Mouse (Mus musculus) T-helper 1 cell (primary cell): ENCODE results near the gene Furin.

ENCODE experiments used
- in situ Hi-C: fragments of 300-600 bp; cut with MboI, MseI; formaldehyde crosslinking; loops from one replicate; pipeline ENCODE4 v1.15.1; 2025; ENCODE audit warnings: high pct_unique_total_duplicates

The Furin gene

DNA sequence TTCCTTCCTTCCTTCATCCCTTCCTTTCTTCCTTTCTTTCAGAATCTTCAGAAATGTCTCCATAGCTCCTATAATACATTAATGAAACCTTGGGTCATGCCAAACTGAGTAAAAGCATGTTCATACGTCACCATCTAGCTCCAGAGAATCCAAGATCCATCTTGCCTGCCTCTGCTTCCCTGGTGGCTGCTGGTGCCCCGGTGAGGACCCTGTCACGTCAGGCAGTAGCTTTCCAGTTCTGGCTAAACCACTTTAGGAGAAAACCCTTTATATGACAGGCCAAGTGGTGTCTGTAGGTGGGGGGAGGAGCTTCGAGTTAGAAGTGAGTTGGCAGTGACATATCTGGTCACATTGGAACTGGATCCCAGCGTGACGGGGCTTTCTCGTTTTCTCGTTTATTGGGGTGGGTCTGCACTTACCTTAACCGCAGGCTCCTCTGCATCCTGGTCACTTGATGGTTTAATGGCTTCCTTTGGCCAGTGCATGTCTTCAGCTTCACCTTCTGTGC is at the start of gene Furin:
Gene Furin (minus strand): TSS at position 249 of the 508 bp plus-strand sequence.
- in situ Hi-C loops, result no loop called here

DNA sequence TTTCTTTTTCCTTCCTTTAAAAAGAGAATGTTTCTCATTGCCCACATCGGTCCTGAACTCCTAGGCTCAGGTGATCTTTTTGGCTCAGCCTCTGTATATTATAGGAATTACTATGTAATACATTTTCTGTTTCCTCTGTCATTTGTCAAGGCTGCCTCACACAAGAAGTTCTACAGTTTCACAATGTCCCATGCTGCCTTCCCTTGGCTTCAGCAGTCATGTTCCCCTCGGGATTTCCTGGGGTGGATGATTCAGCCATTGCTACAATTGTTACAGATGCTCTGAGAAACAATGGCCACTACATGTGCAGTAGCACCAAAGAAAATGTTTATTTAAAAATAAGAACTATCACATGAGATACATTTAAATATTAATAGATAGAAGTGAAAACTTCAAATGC is 49.5 kb upstream of the Furin start:
- in situ Hi-C loops, result no loop called here

- in situ Hi-C loops, result no loop called here
Measured at GRCm38 (mm10) chr7:80453997-80454396, 48.8 kb upstream of the Furin start.

- in situ Hi-C loops, result no loop called here
Measured at GRCm38 (mm10) chr7:80453121-80453520, 47.9 kb upstream of the Furin start.

DNA sequence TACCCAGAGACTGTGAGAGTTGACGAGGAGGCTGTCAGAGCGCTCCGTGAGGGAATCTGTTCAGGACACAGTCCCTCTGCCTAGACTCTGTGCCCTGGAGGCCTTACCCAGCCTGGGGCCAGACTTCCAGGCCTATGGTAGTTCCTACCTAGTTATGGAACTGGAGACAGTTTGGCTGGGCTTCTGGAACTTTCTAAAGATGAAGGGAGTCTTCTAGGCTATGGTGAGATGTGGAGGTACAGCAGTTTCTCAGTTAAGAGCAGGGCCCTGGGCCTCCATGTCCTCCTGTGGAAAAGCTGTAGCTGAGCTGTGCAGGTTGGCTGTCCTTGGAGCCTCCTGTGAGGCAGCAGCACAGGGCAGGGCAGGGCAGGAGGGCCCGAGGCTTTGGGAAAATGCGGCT is 47.0 kb upstream of the Furin start:
- in situ Hi-C loops, result no loop called here

- in situ Hi-C loops, result no loop called here
Measured at GRCm38 (mm10) chr7:80451550-80452232, 46.5 kb upstream of the Furin start.

DNA sequence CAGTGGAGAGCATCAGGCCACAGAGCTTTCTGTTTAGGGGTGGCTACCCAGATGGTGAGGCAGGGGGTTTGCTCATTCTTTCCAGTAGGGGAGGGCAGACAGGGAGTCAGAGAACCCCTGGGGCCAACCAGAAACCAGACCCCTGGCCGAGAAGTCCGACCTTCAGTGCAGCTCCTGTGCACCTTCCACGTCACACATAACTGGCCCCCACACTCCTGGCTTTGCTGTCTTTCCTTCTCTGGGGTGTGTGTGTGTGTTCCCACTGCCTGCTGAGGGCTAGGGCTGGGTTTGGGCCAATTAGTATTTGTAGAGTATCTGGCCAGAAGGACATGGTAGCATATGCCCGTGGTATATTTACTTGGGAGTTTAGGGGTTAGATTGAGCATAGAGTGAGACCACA is 45.1 kb upstream of the Furin start:
- in situ Hi-C loops, result no loop called here

DNA sequence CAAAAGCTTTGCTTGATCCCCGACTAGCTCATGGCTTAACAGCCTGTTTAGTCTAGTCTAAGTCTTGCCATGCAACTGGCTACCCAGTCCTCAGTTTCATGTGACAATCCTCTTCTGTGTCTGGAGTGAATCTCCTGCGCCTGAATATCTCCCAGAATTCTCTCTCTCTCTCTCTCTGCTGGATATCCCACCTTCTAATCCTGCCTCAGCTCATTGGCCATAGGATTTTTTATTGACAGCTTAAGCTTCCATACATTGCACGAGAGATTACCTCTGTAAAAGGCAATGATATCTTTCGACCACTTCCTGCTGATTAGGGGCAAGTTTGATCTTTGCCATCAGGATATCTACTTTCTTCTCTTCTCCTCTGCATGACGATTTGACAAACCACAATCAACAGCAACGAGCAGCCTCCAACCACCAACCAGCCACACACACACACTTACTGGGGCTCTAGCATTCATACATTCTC is 44.4 kb upstream of the Furin start:
- in situ Hi-C loops, result no loop called here

- in situ Hi-C loops, result no loop called here
Measured at GRCm38 (mm10) chr7:80447336-80447735, 42.1 kb upstream of the Furin start.

DNA sequence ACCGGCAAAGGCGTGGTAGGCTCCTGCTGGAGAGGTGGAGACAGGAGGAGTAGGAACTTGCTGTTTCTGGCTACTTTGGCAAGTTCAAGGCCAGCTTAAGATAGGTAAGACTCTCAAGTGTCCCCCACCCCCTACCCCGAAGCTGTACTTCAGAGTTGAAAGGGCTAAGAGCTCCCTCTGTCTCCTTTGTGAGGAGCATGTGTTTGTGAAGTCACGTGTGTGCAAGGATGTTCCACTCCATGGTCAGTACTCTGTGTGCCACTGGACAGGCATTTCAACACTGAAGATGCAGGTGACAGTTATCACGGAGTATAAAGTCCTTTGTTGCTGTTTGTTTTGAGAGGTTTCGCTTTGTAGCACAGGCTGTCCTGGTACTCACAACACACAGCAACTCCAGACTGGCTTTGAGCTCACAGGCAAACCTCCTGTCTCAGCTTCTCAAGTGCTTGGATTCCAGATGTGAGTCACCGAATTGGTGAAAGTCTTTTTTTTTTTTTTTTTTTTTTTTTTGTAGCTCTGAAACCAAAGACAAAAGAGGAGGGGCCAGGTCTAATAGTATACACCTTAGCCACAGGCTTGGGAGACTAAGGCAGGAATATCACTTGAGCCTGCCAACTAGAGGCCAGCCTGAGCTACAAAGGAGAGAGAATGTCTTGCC is 41.1 kb upstream of the Furin start:
- in situ Hi-C loops, result no loop called here

DNA sequence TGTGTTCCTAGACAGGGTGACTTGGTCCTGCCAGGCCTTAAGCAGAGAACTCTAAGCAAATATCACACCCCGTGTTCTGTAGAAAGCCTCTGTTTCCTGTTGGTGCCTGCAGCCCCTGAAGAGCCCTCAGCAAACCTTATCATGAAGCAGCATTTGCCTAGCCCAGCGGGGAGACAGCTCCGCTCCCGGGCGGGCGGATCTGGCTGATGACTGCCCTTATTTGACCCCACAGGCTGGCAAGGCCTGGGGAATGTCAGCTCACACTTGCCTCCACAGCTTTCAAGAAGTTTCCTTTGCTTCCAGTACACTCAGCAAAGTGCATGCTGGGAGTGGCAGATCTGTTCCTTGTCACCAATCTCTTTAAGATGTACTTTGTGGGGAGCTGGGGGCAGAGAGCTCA is 40.3 kb upstream of the Furin start:
- in situ Hi-C loops, result no loop called here

GRCm38 (mm10) chr7:80444401-80445249 is 39.4 kb upstream of the Furin start:
- in situ Hi-C loops, result no loop called here

DNA sequence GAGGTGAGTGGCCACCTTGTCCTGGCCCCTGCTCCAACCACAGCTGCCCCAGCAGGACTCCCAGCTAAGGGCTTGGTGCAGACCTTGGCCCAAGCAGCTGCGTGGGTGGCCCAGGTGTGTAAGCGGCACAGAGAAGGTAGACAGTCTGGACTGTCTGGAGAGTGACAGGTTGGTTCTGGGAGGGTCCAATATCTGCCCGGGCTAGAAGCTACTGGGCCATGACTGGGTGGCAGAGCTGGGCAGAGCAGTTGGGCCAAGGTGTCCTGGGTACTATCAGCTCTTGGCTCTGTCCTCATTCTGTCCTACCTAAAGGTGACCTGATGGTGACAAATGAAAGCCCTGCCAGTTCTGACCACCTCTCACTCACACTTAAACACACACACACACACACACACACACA is 37.9 kb upstream of the Furin start:
- in situ Hi-C loops, result no loop called here

- in situ Hi-C loops, result no loop called here
Measured at GRCm38 (mm10) chr7:80441986-80442904, 37.0 kb upstream of the Furin start.

- in situ Hi-C loops, result no loop called here
Measured at GRCm38 (mm10) chr7:80440685-80441084, 35.4 kb upstream of the Furin start.

GRCm38 (mm10) chr7:80439789-80440488 is 34.7 kb upstream of the Furin start:
- in situ Hi-C loops, result no loop called here

- in situ Hi-C loops, result no loop called here
Measured at GRCm38 (mm10) chr7:80439032-80439760, 34.0 kb upstream of the Furin start.

DNA sequence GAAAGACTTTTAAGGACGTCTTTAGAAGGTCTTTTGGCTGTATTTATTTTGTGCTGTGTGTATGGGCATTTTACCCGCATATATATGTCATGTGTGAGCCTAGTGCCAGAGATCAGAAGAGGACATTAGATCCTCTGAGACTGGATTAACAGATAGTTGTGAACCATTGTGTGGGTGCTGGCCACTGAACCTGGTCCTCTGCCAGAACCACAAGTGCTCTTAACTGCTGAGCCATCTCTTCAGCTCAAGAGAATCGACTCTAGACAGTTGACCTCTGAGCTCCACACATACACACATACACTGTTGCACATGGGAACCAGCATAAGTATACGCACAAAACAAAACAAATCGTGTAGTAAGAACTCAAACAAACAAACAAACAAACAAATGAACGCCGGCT is 31.3 kb upstream of the Furin start:
- in situ Hi-C loops, result no loop called here

- in situ Hi-C loops, result no loop called here
Measured at GRCm38 (mm10) chr7:80435594-80435993, 30.4 kb upstream of the Furin start.

DNA sequence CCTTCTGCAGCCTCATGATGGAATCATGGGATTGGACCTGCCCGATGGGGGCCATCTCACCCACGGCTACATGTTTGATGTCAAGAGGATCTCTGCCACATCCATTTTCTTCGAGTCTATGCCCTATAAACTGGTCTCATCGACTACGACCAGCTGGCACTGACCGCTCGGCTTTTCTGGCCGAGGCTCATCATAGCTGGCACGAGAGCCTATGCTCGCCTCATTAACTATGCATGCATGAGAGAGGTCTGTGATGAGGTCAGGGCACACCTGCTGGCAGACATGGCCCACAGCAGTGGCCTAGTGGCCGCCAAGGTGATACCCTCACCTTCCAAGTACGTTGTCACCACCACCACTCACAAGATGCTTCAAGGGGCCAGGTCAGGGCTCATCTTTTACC is 24.4 kb upstream of the Furin start:
- in situ Hi-C loops, result no loop called here
